Mouse (Mus musculus) intestine, embryonic 15.5 days (tissue): ENCODE results near the gene Hspa5. TPM values are rescaled to one million over a fixed set of nuclear protein-coding genes. Genes with fewer than 3 reads are reported as not detected.

Experiments
- ATAC-seq: fragments of 200-750 bp; cut with Nextera tagmentation; 2 replicates; pipeline ENCODE4 v1.8.0; 2017; ENCODE audit warnings: moderate TSS enrichment, moderate library complexity
- H3K27ac ChIP-seq: fragments of 300-500 bp; sonication (generic); 2 replicates; pipeline ENCODE4 v1.5.1; 2015; ENCODE audit warnings: mild to moderate bottlenecking, inconsistent platforms
- H3K27me3 ChIP-seq: fragments of 300-500 bp; sonication (generic); replicated peaks from 2 replicates; pipeline ENCODE4 v1.6.1; 2015; ENCODE audit warnings: inconsistent platforms
- H3K36me3 ChIP-seq: fragments of 300-500 bp; sonication (generic); 2 replicates; pipeline ENCODE4 v1.6.1; 2015; ENCODE audit warnings: inconsistent platforms
- H3K4me1 ChIP-seq: fragments of 300-500 bp; sonication (generic); replicated peaks from 2 replicates; pipeline ENCODE4 v1.6.1; 2015; ENCODE audit warnings: inconsistent platforms
- H3K4me2 ChIP-seq: fragments of 300-500 bp; sonication (generic); replicated peaks from 2 replicates; pipeline ENCODE4 v1.6.1; 2015; ENCODE audit warnings: mild to moderate bottlenecking, inconsistent platforms
- H3K4me3 ChIP-seq: fragments of 300-500 bp; sonication (generic); replicated peaks from 2 replicates; pipeline ENCODE4 v1.5.1; 2015; ENCODE audit warnings: inconsistent platforms
- H3K9ac ChIP-seq: fragments of 300-500 bp; sonication (generic); 2 replicates; pipeline ENCODE4 v1.6.1; 2015; ENCODE audit warnings: inconsistent platforms
- H3K9me3 ChIP-seq: fragments of 300-500 bp; sonication (generic); 2 replicates; pipeline ENCODE4 v1.6.1; 2016; ENCODE audit warnings: inconsistent platforms
- WGBS: fragments of 180-500 bp; shearing (Covaris S2); methylation state at CpG from one replicate; pipeline ENCODE4 v1.1.7; 2015; 5-methylcytosine and 5-hydroxymethylcytosine counted together
- polyA plus RNA-seq: library from polyadenylated mRNA; unstranded; fragments of >200 nt; fragmentation: Nextera tagmentation; extraction: Ambion mirVana; gene quantifications from 2 replicates; pipeline ENCODE4 v1.2.1, GENCODE M21; 2015

Hspa5 gene
- polyA plus RNA-seq, 1 experiment from 2014 or later: 1,048 TPM

- WGBS: under 1% methylated on average over 57 of the region's 57 CpGs
- Histone ChIP-seq H3K4me1 (peaks cover 6% of the 10 kb centered on the region), H3K36me3 (no peaks in the 10 kb centered on the region; the same call in 1 of the 2 replicates), H3K27me3 (no peaks in the 10 kb centered on the region), H3K27ac (peak within 1 kb of the TSS; percentile 83), H3K4me3 (peak within 1 kb of the TSS; percentile 86), H3K4me2 (peak within 1 kb of the TSS; percentile 77), H3K9me3 (no peaks in the 10 kb centered on the region), H3K9ac (peak within 1 kb of the TSS; percentile 89)
- ATAC-seq: peak; percentile 99
These were observed 54.2 kb downstream of the Hspa5 start, which contains the start of gene Fbxw2 for GRCm38 (mm10) chr2:34825827-34826459. Gene Fbxw2, minus strand, starts transcription at chr2:34826311.

GRCm38 (mm10) chr2:34826460-34827231, 54.9 kb downstream of the Hspa5 start:
- Histone ChIP-seq H3K27me3 (no peaks in the 10 kb centered on the region), H3K27ac (peak overlapping the region; percentile 83), H3K4me3 (peak overlapping the region; percentile 86), H3K36me3 (no peaks in the 10 kb centered on the region), H3K9ac (peak overlapping the region; percentile 89), H3K9me3 (no peaks in the 10 kb centered on the region), H3K4me1 (peaks cover 6% of the 10 kb centered on the region), H3K4me2 (peak overlapping the region; percentile 77)
- 34% methylated on average over 20 of the region's 21 CpGs for WGBS
- ATAC-seq: peak; percentile 42

Other genes starting within 250 kb of the Hspa5 start
- 69.5 and 73.0 TPM in 2 replicates for gene Gapvd1, start 16.7 kb upstream of the Hspa5 start, polyA plus RNA-seq
- 40.7 and 45.7 TPM in 2 replicates for gene Rabepk, start 27.9 kb downstream of the Hspa5 start, polyA plus RNA-seq
- 68.3 and 71.4 TPM in 2 replicates for gene Fbxw2, start 54.3 kb downstream of the Hspa5 start, polyA plus RNA-seq
- not detected in 2 replicates for gene Gm34653, start 61.0 kb downstream of the Hspa5 start, polyA plus RNA-seq
- 5.7 and 6.8 TPM in 2 replicates for gene Cutal, start 102.4 kb downstream of the Hspa5 start, polyA plus RNA-seq
- 88.7 and 98.0 TPM in 2 replicates for gene Psmd5, start 103.0 kb downstream of the Hspa5 start, polyA plus RNA-seq
- gene Phf19, start 142.1 kb downstream of the Hspa5 start, polyA plus RNA-seq: 8.0 TPM in 2 replicates
- 2.5 TPM in 2 replicates for gene Traf1, start 189.8 kb downstream of the Hspa5 start, polyA plus RNA-seq